ENCODE assay signal across 25 mouse cellular contexts in genomic region chr2:135983972-135984371, GRCm38 (mm10).
DNase-seq lines count a peak whose midpoint lies in the region; ATAC-seq lines count a peak whose summit lies in the region.
"Had no signal": no experiment of that assay in that cellular context is flagged by ENCODE, and none has a peak within 500 bp of the region (broad histone marks: within the 10 kb centered on the region; RNA-seq: fewer than 3 reads in every experiment).

No protein-coding gene starts in this region.

- H3K27me3 ChIP-seq in forebrain, embryonic 16.5 days (replicated peaks; ENCODE audit: control insufficient read depth, insufficient read depth, low read length): no peaks in the 10 kb centered on the region
- no peaks in the 10 kb centered on the region for H3K27me3 ChIP-seq in forebrain, embryonic 10.5 days (ENCODE audit: poor library complexity, severe bottlenecking)
- no peaks in the 10 kb centered on the region for H3K27me3 ChIP-seq in heart, embryonic 12.5 days (replicated peaks)
- H3K27me3 ChIP-seq in stomach, embryonic 15.5 days (replicated peaks): no peaks in the 10 kb centered on the region
- H3K27me3 ChIP-seq: CH12.LX; heart, embryonic 13.5 days; hindbrain, embryonic 15.5 days; liver, embryonic 12.5 days; midbrain, embryonic 12.5 days; Patski had no signal

- DNase-seq in forebrain, embryonic 10.5 days (ENCODE audit: extremely low spot score, low spot score): no peak
- DNase-seq in heart, postnatal 4 days: no peak
- DNase-seq in cerebellum, postnatal 4 days (ENCODE audit: low spot score in 2 of 2): no peak
- DNase-seq: adrenal gland, postnatal 36 days; B cell, adult 2 months; cerebellum, adult 9-10 months; gastrocnemius, postnatal 10 days; heart, postnatal 36 days; kidney, adult 9 months; kidney, postnatal 14 days; lung, adult 18-20 months; lung, postnatal 10 days; thymus, adult 18-20 months; thymus, postnatal 36 days had no signal

- no peaks in the 10 kb centered on the region for H3K4me1 ChIP-seq in forebrain, embryonic 16.5 days (replicated peaks; ENCODE audit: control insufficient read depth, insufficient read depth, low read length)
- peaks cover 9% of the 10 kb centered on the region for H3K4me1 ChIP-seq in forebrain, embryonic 10.5 days
- no peaks in the 10 kb centered on the region for H3K4me1 ChIP-seq in heart, embryonic 12.5 days (replicated peaks)
- H3K4me1 ChIP-seq in stomach, embryonic 15.5 days: no peaks in the 10 kb centered on the region
- H3K4me1 ChIP-seq: heart, embryonic 13.5 days; hindbrain, embryonic 15.5 days; liver, embryonic 12.5 days; midbrain, embryonic 12.5 days had no signal

- no peak overlapping the region for H3K27ac ChIP-seq in forebrain, embryonic 16.5 days (ENCODE audit: low read length)
- H3K27ac ChIP-seq in forebrain, embryonic 10.5 days: no peak overlapping the region
- H3K27ac ChIP-seq in heart, embryonic 12.5 days (ENCODE audit: poor library complexity, severe bottlenecking): no peak overlapping the region
- H3K27ac ChIP-seq in stomach, embryonic 15.5 days: no peak overlapping the region
- H3K27ac ChIP-seq: heart, embryonic 13.5 days; hindbrain, embryonic 15.5 days; liver, embryonic 12.5 days; midbrain, embryonic 12.5 days had no signal

- no peaks in the 10 kb centered on the region for H3K36me3 ChIP-seq in forebrain, embryonic 16.5 days (ENCODE audit: control insufficient read depth, insufficient read depth)
- peaks cover 36% of the 10 kb centered on the region for H3K36me3 ChIP-seq in forebrain, embryonic 10.5 days (replicated peaks)
- peaks cover 12% of the 10 kb centered on the region for H3K36me3 ChIP-seq in heart, embryonic 12.5 days
- no peaks in the 10 kb centered on the region for H3K36me3 ChIP-seq in stomach, embryonic 15.5 days
- H3K36me3 ChIP-seq: G1E; liver, embryonic 12.5 days had no signal

- no peak overlapping the region for H3K9ac ChIP-seq in forebrain, embryonic 16.5 days (replicated peaks; ENCODE audit: low read depth, low read length)
- no peak overlapping the region for H3K9ac ChIP-seq in heart, embryonic 12.5 days
- no peak overlapping the region for H3K9ac ChIP-seq in stomach, embryonic 15.5 days
- H3K9ac ChIP-seq: heart, embryonic 13.5 days; hindbrain, embryonic 15.5 days; liver, embryonic 12.5 days; midbrain, embryonic 12.5 days had no signal

- H3K4me2 ChIP-seq in forebrain, embryonic 16.5 days (ENCODE audit: low read length): no peak overlapping the region
- no peak overlapping the region for H3K4me2 ChIP-seq in heart, embryonic 12.5 days
- no peak overlapping the region for H3K4me2 ChIP-seq in stomach, embryonic 15.5 days
- H3K4me2 ChIP-seq: heart, embryonic 13.5 days; hindbrain, embryonic 15.5 days; liver, embryonic 12.5 days; midbrain, embryonic 12.5 days had no signal

- H3K4me3 ChIP-seq in forebrain, embryonic 16.5 days (replicated peaks; ENCODE audit: low read length): no peak overlapping the region
- no peak overlapping the region for H3K4me3 ChIP-seq in forebrain, embryonic 10.5 days
- H3K4me3 ChIP-seq in heart, embryonic 12.5 days: no peak overlapping the region
- H3K4me3 ChIP-seq in stomach, embryonic 15.5 days (replicated peaks): no peak overlapping the region
- H3K4me3 ChIP-seq: heart, embryonic 13.5 days; hindbrain, embryonic 15.5 days; liver, embryonic 12.5 days; midbrain, embryonic 12.5 days had no signal

- peak; percentile 54; the same call in 1 of the 2 replicates for ATAC-seq in forebrain, embryonic 16.5 days
- 0 out of 2 replicates have a peak, but pooled peaks have one; percentile 45 for ATAC-seq in heart, embryonic 12.5 days (ENCODE audit: insufficient number of reproducible peaks, low FRiP score)
- peak; percentile 51; the same call in 1 of the 2 replicates for ATAC-seq in megakaryocyte, adult 5-6 weeks (ENCODE audit: poor library complexity, severe bottlenecking)
- peak; percentile 68; the same call in 1 of the 2 replicates for ATAC-seq in stomach, embryonic 15.5 days (ENCODE audit: insufficient read depth, low FRiP score, low read depth)
- ATAC-seq: liver, embryonic 12.5 days; Patski had no signal

- no peaks in the 10 kb centered on the region for H3K9me3 ChIP-seq in forebrain, embryonic 16.5 days (ENCODE audit: control insufficient read depth, low read length)
- H3K9me3 ChIP-seq in forebrain, embryonic 10.5 days: no peaks in the 10 kb centered on the region
- H3K9me3 ChIP-seq in heart, embryonic 12.5 days (replicated peaks): no peaks in the 10 kb centered on the region
- H3K9me3 ChIP-seq in stomach, embryonic 15.5 days: no peaks in the 10 kb centered on the region
- H3K9me3 ChIP-seq: heart, embryonic 13.5 days; hindbrain, embryonic 15.5 days; liver, embryonic 12.5 days; midbrain, embryonic 12.5 days had no signal

- WGBS in forebrain, embryonic 16.5 days: 72% methylated on average over 4 of the region's 4 CpGs
- 85% methylated on average over 4 of the region's 4 CpGs for WGBS in forebrain, embryonic 10.5 days
- 54% methylated on average over 4 of the region's 4 CpGs for WGBS in heart, embryonic 12.5 days
- WGBS in stomach, embryonic 15.5 days: 74% methylated on average over 4 of the region's 4 CpGs
